Mouse (Mus musculus) midbrain, embryonic 12.5 days (tissue): Measurements from ENCODE around the gene Rbp1. TPM values are rescaled to one million over a fixed set of nuclear protein-coding genes. Genes with fewer than 3 reads are reported as not detected.

ENCODE experiments used
- ATAC-seq: fragments of 200-750 bp; cut with Nextera tagmentation; 2 replicates; pipeline ENCODE4 v1.8.0; 2017; ENCODE audit warnings: low read depth, moderate TSS enrichment, moderate library complexity; ENCODE audit not compliant: low FRiP score
- H3K27ac ChIP-seq: fragments of 300-500 bp; sonication (generic); replicated peaks from 2 replicates; pipeline ENCODE4 v1.5.1; 2016; ENCODE audit warnings: mild to moderate bottlenecking
- H3K27me3 ChIP-seq: fragments of 300-500 bp; sonication (generic); 2 replicates; pipeline ENCODE4 v1.6.1; 2016; ENCODE audit warnings: mild to moderate bottlenecking
- H3K36me3 ChIP-seq: fragments of 300-500 bp; sonication (generic); 2 replicates; pipeline ENCODE4 v1.6.1; 2016
- H3K4me1 ChIP-seq: fragments of 300-500 bp; sonication (generic); 2 replicates; pipeline ENCODE4 v1.6.1; 2016
- H3K4me2 ChIP-seq: fragments of 300-500 bp; sonication (generic); replicated peaks from 2 replicates; pipeline ENCODE4 v1.6.1; 2016; ENCODE audit warnings: mild to moderate bottlenecking, moderate library complexity
- H3K4me3 ChIP-seq: fragments of 300-500 bp; sonication (generic); 2 replicates; pipeline ENCODE4 v1.5.1; 2016; ENCODE audit warnings: mild to moderate bottlenecking
- H3K9ac ChIP-seq: fragments of 300-500 bp; sonication (generic); replicated peaks from 2 replicates; pipeline ENCODE4 v1.6.1; 2016; ENCODE audit warnings: mild to moderate bottlenecking, moderate library complexity
- H3K9me3 ChIP-seq: fragments of 300-500 bp; sonication (generic); 2 replicates; pipeline ENCODE4 v1.6.1; 2016; ENCODE audit warnings: mild to moderate bottlenecking
- WGBS: fragments of 180-500 bp; shearing (Covaris S2); methylation state at CpG from one replicate; pipeline ENCODE4 v1.1.7; 2016; 5-methylcytosine and 5-hydroxymethylcytosine counted together
- polyA plus RNA-seq: library from polyadenylated mRNA; unstranded; fragments of >200 nt; fragmentation: Nextera tagmentation; extraction: Ambion mirVana; gene quantifications from 2 replicates; pipeline ENCODE4 v1.2.1, GENCODE M21; 2016

Gene Rbp1
- polyA plus RNA-seq, 1 experiment from 2014 or later = 32.6 TPM

GRCm38 (mm10) chr9:98466709-98467108 is 43.9 kb downstream of the Rbp1 start:
- no peak overlapping the region for H3K4me3 ChIP-seq
- H3K27me3 ChIP-seq = no peaks in the 10 kb centered on the region
- no peak for ATAC-seq
- H3K27ac ChIP-seq = no peak overlapping the region
- H3K4me2 ChIP-seq = no peak overlapping the region
- no peaks in the 10 kb centered on the region for H3K36me3 ChIP-seq
- 73% methylated on average over 2 of the region's 2 CpGs for WGBS
- H3K9ac ChIP-seq = no peak overlapping the region
- no peaks in the 10 kb centered on the region for H3K9me3 ChIP-seq
- H3K4me1 ChIP-seq = peaks cover 2% of the 10 kb centered on the region; the same call in 1 of the 2 replicates

GRCm38 (mm10) chr9:98480172-98480749 is 57.5 kb downstream of the Rbp1 start:
- Histone ChIP-seq H3K27me3 (no peaks in the 10 kb centered on the region), H3K4me2 (no peak overlapping the region), H3K4me3 (no peak overlapping the region), H3K4me1 (no peaks in the 10 kb centered on the region), H3K9ac (no peak overlapping the region), H3K27ac (no peak overlapping the region), H3K9me3 (no peaks in the 10 kb centered on the region), H3K36me3 (no peaks in the 10 kb centered on the region)
- no peak for ATAC-seq
- 89% methylated on average over 2 of the region's 2 CpGs for WGBS

- Histone ChIP-seq H3K4me2 (no peak overlapping the region), H3K27me3 (no peaks in the 10 kb centered on the region), H3K4me3 (no peak overlapping the region), H3K4me1 (no peaks in the 10 kb centered on the region), H3K9me3 (no peaks in the 10 kb centered on the region), H3K9ac (no peak overlapping the region), H3K36me3 (no peaks in the 10 kb centered on the region), H3K27ac (no peak overlapping the region)
- WGBS = 70% methylated on average over 4 of the region's 4 CpGs
- no peak for ATAC-seq
Measured at GRCm38 (mm10) chr9:98482256-98482655, 59.5 kb downstream of the Rbp1 start.

- H3K4me3 ChIP-seq = no peak overlapping the region
- no peaks in the 10 kb centered on the region for H3K36me3 ChIP-seq
- no peak for ATAC-seq
- no peak overlapping the region for H3K27ac ChIP-seq
- no peaks in the 10 kb centered on the region for H3K4me1 ChIP-seq
- no peaks in the 10 kb centered on the region for H3K27me3 ChIP-seq
- no peak overlapping the region for H3K9ac ChIP-seq
- H3K9me3 ChIP-seq = no peaks in the 10 kb centered on the region
- WGBS = 85% methylated on average over 7 of the region's 7 CpGs
- no peak overlapping the region for H3K4me2 ChIP-seq
Measured at GRCm38 (mm10) chr9:98485020-98485419, 62.3 kb downstream of the Rbp1 start.

- Histone ChIP-seq H3K9me3 (no peaks in the 10 kb centered on the region), H3K4me1 (no peaks in the 10 kb centered on the region), H3K27ac (no peak within 1 kb of the TSS), H3K4me2 (no peak within 1 kb of the TSS), H3K4me3 (no peak within 1 kb of the TSS), H3K27me3 (no peaks in the 10 kb centered on the region), H3K9ac (no peak within 1 kb of the TSS), H3K36me3 (no peaks in the 10 kb centered on the region)
- ATAC-seq = no peak
- WGBS = 82% methylated on average over 3 of the region's 3 CpGs
Measured at GRCm38 (mm10) chr9:98485815-98486214, 63.1 kb downstream of the Rbp1 start, which contains the start of gene Rbp2. Gene Rbp2, plus strand, starts transcription at chr9:98486115.

- Histone ChIP-seq H3K4me3 (no peak overlapping the region), H3K9ac (no peak overlapping the region), H3K27ac (no peak overlapping the region), H3K9me3 (no peaks in the 10 kb centered on the region), H3K36me3 (no peaks in the 10 kb centered on the region), H3K4me1 (no peaks in the 10 kb centered on the region), H3K4me2 (no peak overlapping the region), H3K27me3 (no peaks in the 10 kb centered on the region)
- WGBS = 77% methylated on average over 6 of the region's 6 CpGs
- ATAC-seq = no peak
Measured at GRCm38 (mm10) chr9:98487273-98487672, 64.5 kb downstream of the Rbp1 start.

- Histone ChIP-seq H3K36me3 (no peaks in the 10 kb centered on the region), H3K4me3 (no peak overlapping the region), H3K27me3 (no peaks in the 10 kb centered on the region), H3K9ac (no peak overlapping the region), H3K9me3 (no peaks in the 10 kb centered on the region), H3K4me1 (no peaks in the 10 kb centered on the region), H3K4me2 (no peak overlapping the region), H3K27ac (no peak overlapping the region)
- 91% methylated on average over 4 of the region's 4 CpGs for WGBS
- ATAC-seq = no peak
Measured at GRCm38 (mm10) chr9:98489532-98489931, 66.8 kb downstream of the Rbp1 start.

GRCm38 (mm10) chr9:98490128-98490527 is 67.4 kb downstream of the Rbp1 start:
- no peaks in the 10 kb centered on the region for H3K9me3 ChIP-seq
- no peaks in the 10 kb centered on the region for H3K36me3 ChIP-seq
- H3K27ac ChIP-seq = no peak overlapping the region
- no peak overlapping the region for H3K4me3 ChIP-seq
- H3K9ac ChIP-seq = no peak overlapping the region
- WGBS = 69% methylated on average over 4 of the region's 4 CpGs
- no peaks in the 10 kb centered on the region for H3K4me1 ChIP-seq
- no peak for ATAC-seq
- H3K4me2 ChIP-seq = no peak overlapping the region
- H3K27me3 ChIP-seq = no peaks in the 10 kb centered on the region

GRCm38 (mm10) chr9:98491071-98491470 is 68.3 kb downstream of the Rbp1 start:
- 90% methylated on average over 5 of the region's 5 CpGs for WGBS
- Histone ChIP-seq H3K4me1 (no peaks in the 10 kb centered on the region), H3K27ac (no peak overlapping the region), H3K4me2 (no peak overlapping the region), H3K9ac (no peak overlapping the region), H3K36me3 (no peaks in the 10 kb centered on the region), H3K4me3 (no peak overlapping the region), H3K9me3 (no peaks in the 10 kb centered on the region), H3K27me3 (no peaks in the 10 kb centered on the region)
- ATAC-seq = no peak

GRCm38 (mm10) chr9:98492212-98492611 is 69.5 kb downstream of the Rbp1 start:
- Histone ChIP-seq H3K27ac (no peak overlapping the region), H3K4me2 (no peak overlapping the region), H3K4me3 (no peak overlapping the region), H3K4me1 (peaks cover 2% of the 10 kb centered on the region; the same call in 1 of the 2 replicates), H3K36me3 (no peaks in the 10 kb centered on the region), H3K9me3 (no peaks in the 10 kb centered on the region), H3K27me3 (no peaks in the 10 kb centered on the region), H3K9ac (no peak overlapping the region)
- 87% methylated on average over 5 of the region's 5 CpGs for WGBS
- no peak for ATAC-seq

- Histone ChIP-seq H3K9ac (no peak overlapping the region), H3K9me3 (no peaks in the 10 kb centered on the region), H3K4me2 (no peak overlapping the region), H3K36me3 (no peaks in the 10 kb centered on the region), H3K4me1 (peaks cover 8% of the 10 kb centered on the region; the same call in 1 of the 2 replicates), H3K4me3 (no peak overlapping the region), H3K27ac (no peak overlapping the region), H3K27me3 (no peaks in the 10 kb centered on the region)
- 86% methylated on average over 1 of the region's 1 CpGs for WGBS
- ATAC-seq = no peak
Measured at GRCm38 (mm10) chr9:98492821-98493220, 70.1 kb downstream of the Rbp1 start.
